Mouse (Mus musculus) E14TG2a.4 (cell line): ENCODE results near the gene Snx15.

ENCODE experiments used
- H3K27me3 ChIP-seq: 2 replicates; pipeline ENCODE4 v1.6.1; 2014; ENCODE audit warnings: low read length, control low read depth; ENCODE audit not compliant: insufficient read depth
- H3K36me3 ChIP-seq: 2 replicates; pipeline ENCODE4 v1.6.1; 2014; ENCODE audit warnings: low read length, control low read depth; ENCODE audit not compliant: insufficient read depth
- H3K4me1 ChIP-seq: replicated peaks from 2 replicates; pipeline ENCODE4 v1.6.1; 2014; ENCODE audit warnings: low read depth, low read length, control low read depth
- H3K4me3 ChIP-seq: replicated peaks from 2 replicates; pipeline ENCODE4 v1.5.1; 2014; ENCODE audit warnings: mild to moderate bottlenecking, low read length
- H3K9me3 ChIP-seq: 2 replicates; pipeline ENCODE4 v1.6.1; 2014; ENCODE audit warnings: low read length, control low read depth
- CTCF ChIP-seq: conservative IDR thresholded peaks from 2 replicates; pipeline ENCODE4 v1.5.1; 2014; ENCODE audit warnings: low read length
- NANOG ChIP-seq: IDR thresholded peaks from 2 replicates; pipeline ENCODE4 v1.6.1; 2014; ENCODE audit warnings: borderline replicate concordance, low read length, mixed read lengths
- POU5F1 ChIP-seq: IDR thresholded peaks from 2 replicates; pipeline ENCODE4 v1.6.1; 2014; ENCODE audit warnings: low read length, borderline replicate concordance

Snx15 gene

GRCm38 (mm10) chr19:6085417-6085879 lies 42.7 kb downstream of the Snx15 start:
- TF ChIP-seq POU5F1 (peak; percentile 38; the same call in 1 of the 2 replicates), CTCF (no peak)

GRCm38 (mm10) chr19:6084478-6085248 lies 43.4 kb downstream of the Snx15 start, which contains the start of the genes Zfpl1 and Cdca5:
Gene Zfpl1, minus strand, starts transcription at chr19:6084956.
Gene Cdca5, plus strand, starts transcription at chr19:6084983.
- no peak for TF ChIP-seq CTCF
- TF ChIP-seq POU5F1: no peak
- TF ChIP-seq NANOG: no peak
- H3K4me1 ChIP-seq: peaks cover 79% of the 10 kb centered on the region
- H3K4me3 ChIP-seq: peak within 1 kb of the TSS; percentile 97
- no peaks in the 10 kb centered on the region for H3K27me3 ChIP-seq
- H3K9me3 ChIP-seq: no peaks in the 10 kb centered on the region
- peaks cover 82% of the 10 kb centered on the region for H3K36me3 ChIP-seq

More at GRCm38 (mm10) chr19:6085417-6085879, 42.7 kb downstream of the Snx15 start:
- Histone ChIP-seq H3K36me3 (peaks cover 82% of the 10 kb centered on the region), H3K27me3 (no peaks in the 10 kb centered on the region), H3K9me3 (no peaks in the 10 kb centered on the region), H3K4me3 (peak overlapping the region; percentile 97), H3K4me1 (peaks cover 79% of the 10 kb centered on the region)

- Histone ChIP-seq H3K36me3 (peaks cover 67% of the 10 kb centered on the region), H3K4me3 (no peak within 1 kb of the TSS; the same call in 1 of the 2 replicates), H3K9me3 (no peaks in the 10 kb centered on the region), H3K27me3 (no peaks in the 10 kb centered on the region), H3K4me1 (peaks cover 63% of the 10 kb centered on the region)
- no peak for TF ChIP-seq POU5F1
- TF ChIP-seq NANOG: no peak
- no peak for TF ChIP-seq CTCF
Observed at GRCm38 (mm10) chr19:6082156-6082555, 45.9 kb downstream of the Snx15 start, which contains the start of gene Gm28374. Gene Gm28374, minus strand, starts transcription at chr19:6082256.

- Histone ChIP-seq H3K36me3 (peaks cover 64% of the 10 kb centered on the region), H3K9me3 (no peaks in the 10 kb centered on the region), H3K4me3 (no peak within 1 kb of the TSS), H3K27me3 (no peaks in the 10 kb centered on the region), H3K4me1 (peaks cover 57% of the 10 kb centered on the region)
- TF ChIP-seq NANOG (no peak), POU5F1 (no peak), CTCF (no peak)
Observed at GRCm38 (mm10) chr19:6079983-6080480, 48.1 kb downstream of the Snx15 start, which contains the start of gene Tmem262. Gene Tmem262, plus strand, starts transcription at chr19:6080033.

- TF ChIP-seq CTCF: no peak
- TF ChIP-seq POU5F1: no peak; the same call in 1 of the 2 replicates
- no peak for TF ChIP-seq NANOG
- Histone ChIP-seq H3K27me3 (no peaks in the 10 kb centered on the region), H3K36me3 (peaks cover 69% of the 10 kb centered on the region)
Observed at GRCm38 (mm10) chr19:6076564-6077393, 51.3 kb downstream of the Snx15 start, which contains the start of gene Vps51. Gene Vps51, minus strand, starts transcription at chr19:6077231.

GRCm38 (mm10) chr19:6073889-6074288 lies 54.2 kb downstream of the Snx15 start:
- H3K27me3 ChIP-seq: no peaks in the 10 kb centered on the region
- H3K36me3 ChIP-seq: peaks cover 56% of the 10 kb centered on the region
- no peak for TF ChIP-seq CTCF
- no peak for TF ChIP-seq POU5F1
- TF ChIP-seq NANOG: no peak
- no peaks in the 10 kb centered on the region for H3K9me3 ChIP-seq
- no peak overlapping the region for H3K4me3 ChIP-seq
- H3K4me1 ChIP-seq: peaks cover 57% of the 10 kb centered on the region

More at GRCm38 (mm10) chr19:6076564-6077393, 51.3 kb downstream of the Snx15 start, which contains the start of gene Vps51:
- Histone ChIP-seq H3K4me1 (peaks cover 43% of the 10 kb centered on the region), H3K4me3 (peak within 1 kb of the TSS; percentile 89), H3K9me3 (no peaks in the 10 kb centered on the region)

- Histone ChIP-seq H3K4me3 (peak overlapping the region; percentile 79), H3K36me3 (peaks cover 54% of the 10 kb centered on the region), H3K9me3 (no peaks in the 10 kb centered on the region), H3K27me3 (no peaks in the 10 kb centered on the region), H3K4me1 (peaks cover 65% of the 10 kb centered on the region)
- no peak for TF ChIP-seq NANOG
- TF ChIP-seq POU5F1: no peak
- no peak for TF ChIP-seq CTCF
Observed at GRCm38 (mm10) chr19:6071261-6071660, 56.8 kb downstream of the Snx15 start.

- peaks cover 54% of the 10 kb centered on the region for H3K36me3 ChIP-seq
- no peaks in the 10 kb centered on the region for H3K9me3 ChIP-seq
- no peak for TF ChIP-seq CTCF
- TF ChIP-seq POU5F1: no peak
- no peak for TF ChIP-seq NANOG
- H3K27me3 ChIP-seq: no peaks in the 10 kb centered on the region
- H3K4me1 ChIP-seq: peaks cover 62% of the 10 kb centered on the region
- H3K4me3 ChIP-seq: peak overlapping the region; percentile 79
Observed at GRCm38 (mm10) chr19:6070571-6071250, 57.4 kb downstream of the Snx15 start.
